Mouse (Mus musculus): ENCODE results near the gene Dgkq.

The Dgkq gene

DNA sequence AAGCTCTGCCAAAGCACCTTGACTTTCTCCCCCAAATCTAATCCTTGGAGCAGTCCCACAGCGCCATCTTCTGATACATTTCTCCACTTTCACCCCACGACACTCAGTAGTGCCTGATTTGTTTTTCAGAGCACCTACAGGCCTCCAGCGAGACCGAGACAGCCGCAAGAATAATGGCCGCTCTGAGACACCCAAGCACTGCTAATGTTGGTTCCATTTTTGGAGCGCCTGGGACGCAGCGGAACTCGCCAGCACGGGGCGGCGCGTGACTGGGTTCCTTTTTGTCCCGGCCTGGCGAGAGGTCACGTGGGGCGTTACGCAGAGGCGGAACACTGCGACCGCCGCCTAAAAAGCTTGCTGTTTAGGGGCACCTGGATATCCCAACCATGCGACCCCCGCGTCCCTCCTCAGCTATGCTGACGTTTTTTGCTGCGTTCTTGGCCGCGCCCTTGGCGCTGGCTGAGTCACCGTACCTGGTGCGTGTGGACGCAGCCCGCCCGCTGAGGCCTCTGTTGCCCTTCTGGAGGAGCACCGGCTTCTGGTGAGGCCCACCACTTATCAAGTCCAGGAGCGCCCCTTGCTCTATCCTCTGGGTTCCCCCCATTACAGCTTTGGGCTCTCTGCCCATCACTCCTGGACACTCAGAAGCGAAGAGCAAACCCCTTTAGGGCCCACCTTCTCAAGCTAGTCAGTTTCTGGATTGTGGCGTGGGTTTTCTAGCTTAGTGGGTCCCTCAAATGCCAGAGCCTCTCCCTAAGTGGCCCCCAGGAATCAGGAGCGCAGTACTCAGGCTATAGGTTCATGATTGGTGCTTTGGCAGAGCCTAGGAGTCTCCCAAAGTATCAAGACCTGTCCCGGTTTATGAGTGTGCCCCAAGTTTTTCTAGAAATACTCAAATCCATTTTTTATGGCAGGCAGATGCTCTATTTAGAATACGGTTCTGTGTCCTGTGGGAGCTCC, at the start of gene Dgkq:
TSS of gene Dgkq (minus strand) at position 696 of the 960 bp plus-strand sequence.
- peak; percentile 78 to 92 for DNase-seq (ENCODE audit: low spot score in 2 of 2)

DNA sequence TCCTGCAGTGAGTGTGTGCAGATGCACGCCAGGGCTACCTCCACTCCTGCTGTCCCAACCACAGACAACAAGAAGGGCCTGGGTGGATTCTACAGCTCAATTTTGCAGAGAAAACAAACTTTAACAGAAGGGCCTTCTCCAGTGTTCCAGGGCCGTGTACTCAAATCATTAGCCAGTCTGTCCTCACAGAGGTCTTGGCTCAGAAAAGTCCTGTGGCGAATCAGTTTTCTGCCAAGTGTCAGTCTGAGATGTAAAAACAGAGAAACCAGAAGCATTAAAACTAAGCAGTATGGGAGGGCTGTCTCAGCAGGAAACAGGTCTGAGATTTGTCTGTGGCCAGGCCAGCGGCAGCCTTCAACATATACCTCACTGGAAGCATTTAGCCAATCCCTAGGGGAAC, 48.6 kb upstream of the Dgkq start:
- DNase-seq (ENCODE audit: low spot score in 2 of 2) = no peak

DNA sequence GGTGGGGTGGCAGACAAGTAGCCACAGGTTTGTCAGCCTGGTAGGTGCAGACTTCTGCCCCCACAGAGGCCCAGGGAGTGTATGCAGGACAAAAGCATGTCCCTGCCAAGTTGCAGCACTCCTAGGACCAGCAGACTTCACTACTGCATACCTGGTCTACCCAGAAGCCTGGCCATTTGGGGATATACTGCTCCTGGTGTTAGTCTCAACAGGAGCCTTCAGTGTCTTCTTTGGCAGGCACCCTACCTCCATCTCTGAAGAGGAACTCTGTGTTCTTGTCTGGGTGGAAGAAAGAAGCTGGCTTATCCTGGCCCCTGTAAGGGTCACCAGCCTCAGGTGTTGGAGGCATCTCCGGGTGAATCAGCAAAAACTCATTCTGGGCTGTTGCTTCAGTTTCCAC, 46.5 kb upstream of the Dgkq start:
- no peak for DNase-seq (ENCODE audit: low spot score in 2 of 2)

DNA sequence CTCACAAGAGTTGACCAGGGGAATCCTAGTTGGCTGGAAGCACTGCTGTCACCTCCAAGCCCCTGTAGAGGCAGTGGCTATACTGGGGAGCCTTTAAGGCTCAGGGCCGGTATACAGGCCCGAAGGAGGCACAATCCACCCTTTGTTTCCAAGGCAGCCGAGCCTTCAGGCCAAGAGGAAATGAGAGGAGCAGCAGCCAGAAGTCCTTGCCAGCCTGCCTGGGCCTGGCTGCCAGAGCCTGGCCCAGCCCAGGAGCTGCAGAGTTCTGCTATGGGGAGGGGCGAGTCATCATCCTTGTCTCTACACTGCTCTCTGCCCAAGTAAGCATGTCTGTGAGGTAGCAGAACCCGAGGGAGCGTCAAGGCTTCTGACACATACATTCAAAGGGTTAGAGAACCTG, 44.7 kb upstream of the Dgkq start:
- no peak for DNase-seq (ENCODE audit: low spot score in 2 of 2)

DNA sequence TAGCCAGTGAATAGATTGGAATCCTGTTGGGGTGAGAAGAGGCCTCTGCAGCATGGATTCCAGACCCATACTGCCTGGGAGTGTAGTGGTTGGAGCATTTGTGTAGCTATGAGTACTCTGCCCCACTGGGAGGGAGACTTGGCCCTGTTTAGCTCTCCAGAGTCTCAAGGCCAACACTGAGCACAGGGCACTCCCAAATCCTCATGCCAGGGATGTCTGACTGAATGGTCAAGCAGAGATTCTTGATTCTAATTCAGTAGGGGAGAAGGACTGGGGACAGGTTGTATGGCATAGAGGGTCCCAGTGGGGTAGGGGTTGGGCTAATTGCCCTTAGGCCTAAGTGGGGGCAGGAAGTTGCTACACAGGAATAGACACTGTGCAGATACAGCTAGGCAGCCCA, 44.2 kb upstream of the Dgkq start:
- DNase-seq (ENCODE audit: low spot score in 2 of 2) = no peak

DNA sequence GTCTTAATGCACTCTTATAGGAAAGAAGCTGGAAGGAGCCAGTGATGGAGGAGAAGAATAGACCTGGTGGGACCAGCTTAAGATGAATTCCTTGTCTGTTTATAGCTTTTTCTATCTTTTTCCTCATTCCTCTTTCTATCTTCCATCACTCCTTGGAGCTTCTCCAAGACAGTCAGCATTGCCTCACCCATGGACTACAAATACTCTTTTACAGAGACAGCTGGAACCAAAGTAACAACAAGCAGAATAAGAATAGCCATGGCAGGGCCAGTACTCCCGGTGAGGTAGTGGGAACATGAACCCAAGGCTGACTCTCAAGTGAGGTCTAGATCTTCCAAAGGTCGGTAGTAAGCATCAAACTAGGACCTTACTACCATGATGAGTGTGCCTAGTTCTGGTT, 43.6 kb upstream of the Dgkq start:
- no peak for DNase-seq (ENCODE audit: low spot score in 2 of 2)

DNA sequence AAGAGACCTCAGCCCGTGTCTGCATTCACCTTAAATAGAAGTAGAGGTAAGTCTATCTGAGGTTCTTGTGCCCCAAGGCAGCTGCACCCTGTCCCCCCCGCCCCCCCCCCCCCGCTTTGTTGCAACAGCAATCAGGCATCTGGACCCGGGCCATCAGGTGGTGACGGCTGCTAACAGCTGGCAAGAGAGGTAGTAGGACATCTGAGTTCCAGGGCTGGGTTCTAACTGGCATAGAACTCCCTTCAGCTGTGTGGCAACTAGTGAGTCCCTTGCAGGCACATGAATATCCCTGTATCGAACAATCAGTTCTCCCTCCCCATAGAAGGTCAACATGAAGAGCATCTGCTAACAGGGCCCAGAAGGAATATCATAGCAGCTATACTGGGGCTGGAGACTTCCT, 42.5 kb upstream of the Dgkq start:
- no peak for DNase-seq (ENCODE audit: low spot score in 2 of 2)

DNA sequence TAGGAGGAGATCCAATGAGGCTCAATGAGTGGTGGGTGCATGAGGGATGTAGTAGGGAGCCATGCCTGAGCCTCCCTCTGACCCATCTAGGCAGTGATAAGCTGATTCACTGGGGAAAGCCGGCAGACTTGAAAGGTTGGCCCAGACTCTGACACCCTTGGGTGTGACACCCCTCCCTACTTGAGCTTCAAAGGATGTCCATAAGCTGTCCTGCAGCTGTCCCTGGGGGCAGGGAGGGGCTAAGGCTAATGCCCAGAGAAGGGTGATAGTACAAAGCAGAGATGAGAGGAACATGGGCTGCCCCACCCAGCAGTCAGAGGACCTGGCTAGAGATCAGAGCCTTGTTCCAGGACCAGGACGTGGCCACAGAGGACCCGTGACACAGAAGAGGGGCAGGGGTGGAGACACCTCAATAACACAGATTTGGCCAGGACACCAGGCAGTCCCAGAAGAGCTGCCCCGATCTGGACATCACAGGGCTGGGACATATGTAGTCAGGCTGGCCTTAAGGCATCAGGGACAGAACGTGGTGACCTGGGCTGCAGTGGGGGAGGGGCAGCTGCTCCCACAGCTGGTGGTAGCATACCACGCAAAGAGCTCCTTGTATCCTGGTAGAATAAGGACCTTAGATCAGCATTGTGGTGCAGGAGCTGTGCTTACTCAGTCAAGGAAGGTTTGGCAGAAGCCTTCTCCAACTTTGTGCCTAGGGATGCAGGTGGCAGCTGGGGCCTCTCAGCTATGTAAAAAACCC, 39.7 kb upstream of the Dgkq start:
- DNase-seq (ENCODE audit: low spot score in 2 of 2) = no peak

DNA sequence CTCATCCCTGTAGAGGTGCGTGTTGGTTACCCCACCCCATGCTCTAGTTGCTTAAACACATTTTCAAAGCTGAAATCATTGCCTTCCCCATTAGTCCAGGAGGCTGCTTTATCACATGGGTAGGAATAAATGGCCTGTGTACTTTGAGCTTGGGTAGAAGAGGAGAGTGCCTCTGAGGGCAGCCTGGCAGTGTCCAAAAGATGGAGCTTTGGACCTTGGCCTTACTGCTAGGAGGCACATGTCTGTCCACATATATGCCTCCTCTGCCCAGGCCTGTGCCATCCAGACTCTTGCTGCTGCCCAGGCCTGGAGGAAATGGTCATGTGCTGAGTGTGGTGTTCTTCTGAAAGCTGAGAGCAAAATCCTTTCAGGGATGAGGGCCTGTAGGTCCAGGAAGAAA, 38.9 kb upstream of the Dgkq start:
- DNase-seq (ENCODE audit: low spot score in 2 of 2) = no peak

DNA sequence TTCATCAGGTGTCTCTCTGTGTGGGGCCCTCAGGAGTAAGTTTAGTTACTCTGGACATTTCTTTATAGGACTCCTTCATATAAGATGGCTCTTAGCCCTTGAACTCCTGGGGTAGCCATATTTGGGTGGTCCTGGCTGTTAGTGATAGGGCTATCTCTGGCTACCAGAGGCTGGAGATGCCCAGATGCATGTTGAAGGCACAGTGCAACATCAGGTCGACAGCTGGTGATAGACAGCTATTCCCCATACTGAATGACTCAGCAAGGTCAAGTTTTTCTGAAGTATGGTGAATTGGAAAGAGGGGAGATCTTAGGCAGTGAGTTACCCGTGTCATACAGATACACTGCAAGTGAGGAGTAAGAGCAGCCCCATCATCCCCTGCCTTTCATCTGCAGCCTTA, 38.3 kb upstream of the Dgkq start:
- no peak for DNase-seq (ENCODE audit: low spot score in 2 of 2)

DNA sequence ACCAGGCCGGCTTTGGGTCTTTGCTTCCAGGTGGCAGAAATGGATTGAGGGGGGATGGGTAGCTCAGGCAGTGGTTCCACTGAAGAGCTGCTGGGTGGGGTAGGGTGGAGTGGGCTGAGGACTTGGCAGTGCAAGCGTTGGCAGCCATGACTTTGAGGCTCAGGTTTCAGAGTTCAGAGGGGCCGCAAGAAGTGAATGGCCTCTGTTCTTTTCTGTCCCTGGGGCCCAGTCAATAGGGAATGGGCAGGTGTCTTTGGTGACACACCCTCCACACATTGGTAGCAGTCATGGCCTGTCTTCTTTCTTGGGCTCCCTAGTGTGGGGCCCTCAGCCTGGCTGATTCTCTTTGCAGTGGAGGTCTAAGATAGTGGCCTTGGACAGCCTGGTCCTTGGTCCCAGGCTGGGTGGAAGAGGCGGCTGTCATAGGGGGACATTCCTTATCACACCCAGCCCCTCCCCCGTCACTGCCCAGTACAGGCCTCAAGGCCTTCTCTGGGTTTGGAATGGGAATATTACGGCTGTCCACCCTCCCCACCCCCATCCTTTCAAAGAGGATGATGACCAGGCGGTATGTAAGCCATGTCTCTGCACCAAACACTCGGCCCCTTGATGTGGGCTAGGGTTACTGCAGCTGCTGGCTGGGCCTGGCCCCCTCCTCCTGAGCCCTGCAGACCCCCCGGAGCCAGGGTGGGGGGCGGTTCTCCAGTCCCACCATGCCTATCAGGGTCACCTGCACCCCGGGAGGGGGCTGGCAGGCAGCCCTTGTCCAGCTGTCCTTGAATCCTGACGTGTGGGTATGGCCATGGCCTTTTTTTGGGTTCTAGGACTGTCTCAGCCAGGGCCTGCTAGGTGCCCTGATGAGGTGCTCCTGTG, 34.5 kb upstream of the Dgkq start:
- no peak for DNase-seq (ENCODE audit: low spot score in 2 of 2)

DNA sequence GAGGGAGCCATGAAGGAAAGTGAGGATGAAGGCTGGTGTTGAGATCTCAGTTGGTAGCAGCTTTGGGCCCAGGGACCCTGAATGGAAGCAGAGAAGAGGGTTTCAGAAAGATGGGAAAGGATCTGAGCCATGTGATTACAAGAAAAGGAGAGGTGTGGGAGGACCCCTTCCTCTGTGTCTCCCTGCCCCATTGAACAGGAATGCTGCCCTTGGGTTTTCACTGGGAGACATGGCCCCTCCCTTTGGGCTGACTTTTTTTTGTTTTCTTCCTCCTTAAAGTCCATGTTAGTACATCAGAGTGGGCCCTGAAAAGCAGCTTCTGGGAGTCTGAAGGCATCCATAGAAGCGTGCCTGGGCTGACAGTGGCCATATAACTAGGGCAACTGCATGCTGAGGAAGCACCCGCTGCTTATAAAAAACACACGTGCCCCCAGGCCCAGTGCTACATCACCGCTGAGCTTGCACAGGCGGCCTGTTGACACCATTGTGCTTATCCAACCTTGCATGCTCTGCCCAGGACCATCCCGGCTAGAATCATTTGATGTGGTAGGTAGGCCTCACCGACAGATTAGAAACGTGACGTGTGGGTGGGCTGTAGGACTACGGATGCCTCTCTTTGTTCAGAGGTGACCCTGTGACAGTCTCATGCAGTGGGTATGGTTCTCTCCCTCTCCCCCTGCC, 32.0 kb upstream of the Dgkq start:
- no peak for DNase-seq (ENCODE audit: low spot score in 2 of 2)

DNA sequence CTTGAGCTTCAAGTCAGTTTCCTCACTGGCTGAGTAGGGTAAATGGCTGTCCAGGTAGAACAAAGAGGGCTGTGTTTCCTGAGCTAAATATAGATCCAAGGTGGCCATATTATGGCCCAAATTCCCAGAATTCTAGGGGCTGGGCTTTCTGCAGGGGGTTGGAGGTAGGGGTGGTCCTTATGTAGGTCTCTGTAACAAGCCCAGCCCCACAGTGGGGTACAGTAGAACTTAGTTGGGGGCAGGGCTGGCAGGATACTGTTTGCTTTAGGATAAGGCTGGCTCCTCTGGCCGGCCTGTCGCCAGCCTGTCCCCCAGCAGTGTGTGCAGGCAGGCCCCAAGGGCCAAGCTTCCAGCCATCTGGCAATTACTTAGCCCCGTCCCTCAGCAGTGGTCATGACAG, 30.9 kb upstream of the Dgkq start:
- DNase-seq (ENCODE audit: low spot score in 2 of 2) = no peak

DNA sequence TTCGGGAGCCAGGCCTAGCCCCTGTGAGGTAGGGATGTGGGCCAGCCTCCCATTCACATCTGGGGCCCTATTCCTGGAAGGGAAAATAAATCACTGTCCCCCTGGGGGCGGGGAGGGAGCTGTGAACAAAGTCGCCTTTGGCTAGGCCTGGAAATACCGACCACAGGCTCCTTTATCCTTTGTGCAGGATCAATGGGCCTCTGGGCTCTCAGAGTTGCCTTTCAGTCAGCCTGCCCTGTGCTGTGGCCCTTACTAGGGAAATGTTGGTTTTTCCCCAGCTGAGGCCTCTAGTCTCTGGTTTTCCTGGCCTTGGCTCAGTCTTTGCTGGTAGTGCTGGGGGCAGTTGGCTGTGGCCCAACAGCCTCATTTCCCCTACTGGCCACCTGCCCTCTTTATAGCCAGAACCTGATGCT, 27.9 kb upstream of the Dgkq start:
- DNase-seq (ENCODE audit: low spot score in 2 of 2) = no peak

DNA sequence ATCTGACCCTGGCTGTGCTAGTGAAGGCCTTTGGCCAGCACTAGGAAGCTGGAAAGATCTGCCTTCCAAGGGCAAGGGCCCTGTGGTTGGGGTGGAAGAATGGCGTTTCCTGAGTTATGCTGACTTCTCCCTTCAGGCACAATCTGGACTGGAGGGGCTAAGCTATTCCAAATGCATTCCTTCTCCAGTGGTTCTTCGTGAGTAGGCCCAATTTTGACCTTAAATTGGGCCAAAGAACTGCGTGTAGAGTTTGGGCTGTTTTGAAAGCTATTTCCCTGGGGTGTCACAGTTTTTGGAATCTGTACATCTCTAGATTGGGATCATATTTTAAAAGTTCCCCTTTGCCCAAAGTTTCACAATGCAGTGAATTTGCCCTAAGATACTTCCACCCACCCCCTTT, 27.1 kb upstream of the Dgkq start:
- DNase-seq (ENCODE audit: low spot score in 2 of 2) = no peak

DNA sequence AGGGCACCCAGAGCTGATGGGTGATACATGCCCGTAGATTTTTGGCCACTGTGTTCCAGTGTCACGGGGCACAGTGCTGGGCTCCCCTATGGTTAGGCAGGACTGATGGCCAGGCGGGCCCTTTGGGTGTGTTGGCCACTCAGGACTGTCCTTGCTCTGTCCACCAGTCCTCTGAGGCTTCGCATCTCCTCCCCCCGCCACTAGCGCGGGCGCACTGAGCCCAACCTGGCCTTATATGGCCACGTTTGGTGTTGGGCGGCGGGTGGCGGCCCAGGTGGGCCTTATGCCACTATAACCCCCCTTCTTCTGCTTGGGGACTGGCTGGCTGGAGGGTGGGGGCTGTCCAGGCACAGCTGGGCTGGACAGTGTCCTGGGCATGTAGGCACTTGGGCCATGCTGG, 26.4 kb upstream of the Dgkq start:
- DNase-seq (ENCODE audit: low spot score in 2 of 2) = no peak

DNA sequence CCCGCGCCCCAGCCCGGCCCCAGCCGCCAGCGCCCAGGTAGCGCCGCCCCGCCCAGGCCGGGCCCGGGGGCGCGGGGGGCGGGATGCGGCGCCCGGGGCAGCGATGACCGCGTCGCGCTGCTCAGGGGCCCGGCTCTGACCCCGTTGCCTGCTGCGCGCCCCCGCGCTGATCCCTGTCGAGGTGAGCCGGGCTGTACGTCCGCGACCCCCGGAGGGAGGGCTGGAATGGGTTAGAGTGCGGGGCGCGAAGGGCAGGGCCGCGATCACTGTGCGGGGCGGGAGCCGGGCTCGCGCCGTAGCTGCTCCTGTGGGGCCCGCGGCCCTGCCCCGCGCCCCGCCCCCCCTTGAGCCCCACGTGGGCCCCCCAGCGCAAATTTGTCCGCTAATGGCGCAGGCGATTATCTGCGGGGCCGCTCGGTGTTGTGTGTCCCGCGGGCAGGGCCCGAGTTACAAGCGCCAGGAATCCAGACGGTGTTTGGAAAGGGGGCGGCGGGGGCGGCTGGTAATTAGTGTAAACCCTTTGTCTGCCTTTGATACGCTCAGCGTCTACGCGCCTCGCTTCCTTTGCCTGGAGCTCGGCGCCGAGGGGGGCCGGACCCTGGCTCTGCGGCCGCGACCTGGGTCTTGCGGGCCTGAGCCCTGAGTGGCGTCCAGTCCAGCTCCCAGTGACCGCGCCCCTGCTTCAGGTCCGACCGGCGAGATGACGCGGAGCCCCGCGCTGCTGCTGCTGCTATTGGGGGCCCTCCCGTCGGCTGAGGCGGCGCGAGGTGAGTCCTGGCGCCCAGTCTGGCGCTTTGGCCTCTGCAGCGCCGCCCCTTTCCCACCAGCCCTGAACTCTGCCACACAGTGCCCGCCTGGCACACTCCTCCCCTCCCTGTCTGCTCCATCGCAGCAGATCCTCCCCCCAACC, 25.1 kb upstream of the Dgkq start:
- DNase-seq (ENCODE audit: low spot score in 2 of 2) = peak; percentile 16 to 22

DNA sequence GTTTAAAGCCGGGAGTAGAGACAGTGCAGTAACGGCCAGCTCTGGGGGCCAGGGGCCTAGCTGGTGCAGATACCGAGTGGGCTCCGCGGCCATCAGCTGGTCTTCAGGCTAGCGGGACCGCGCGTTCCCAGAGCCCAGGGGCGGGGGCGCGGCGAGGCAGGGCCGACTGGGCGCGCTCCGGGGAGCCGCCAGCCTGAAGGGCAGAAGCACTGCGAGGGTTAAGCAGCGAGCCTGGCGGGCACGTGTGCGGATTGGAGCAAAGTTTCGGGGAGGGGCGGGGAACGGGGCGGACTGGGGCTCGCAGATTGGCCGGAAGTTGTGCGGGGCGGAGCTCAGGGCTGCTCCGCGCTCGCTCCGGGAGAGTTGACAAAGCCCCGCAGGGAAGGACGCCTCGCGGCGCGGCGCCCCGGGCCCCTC, 24.4 kb upstream of the Dgkq start:
- peak; percentile 60 to 79 for DNase-seq (ENCODE audit: low spot score in 2 of 2)

DNA sequence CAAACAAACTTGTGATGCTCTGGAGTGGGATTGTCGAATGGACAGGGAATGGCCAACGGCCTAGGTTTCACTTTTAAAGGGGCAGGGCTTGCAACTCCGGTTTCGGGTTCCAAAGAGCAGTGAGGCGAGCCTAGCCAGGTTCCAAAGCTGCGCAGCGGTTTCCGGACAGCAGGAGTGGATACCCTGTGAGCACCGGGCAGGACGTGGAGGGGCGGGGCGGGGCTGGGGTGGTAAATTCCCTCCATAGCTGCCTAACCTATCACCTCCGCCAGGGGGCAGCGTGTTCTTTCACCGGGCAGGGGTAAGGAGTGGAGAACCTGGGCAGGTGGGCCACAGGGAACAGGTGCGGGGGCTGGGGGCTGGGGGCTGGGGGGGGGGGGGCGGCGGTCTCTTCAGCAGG, 22.8 kb upstream of the Dgkq start, which contains the start of gene Fgfrl1:
TSS of gene Fgfrl1 (plus strand) at position 112 of the 400 bp plus-strand sequence.
- peak; percentile 55 to 72 for DNase-seq (ENCODE audit: low spot score in 2 of 2)

DNA sequence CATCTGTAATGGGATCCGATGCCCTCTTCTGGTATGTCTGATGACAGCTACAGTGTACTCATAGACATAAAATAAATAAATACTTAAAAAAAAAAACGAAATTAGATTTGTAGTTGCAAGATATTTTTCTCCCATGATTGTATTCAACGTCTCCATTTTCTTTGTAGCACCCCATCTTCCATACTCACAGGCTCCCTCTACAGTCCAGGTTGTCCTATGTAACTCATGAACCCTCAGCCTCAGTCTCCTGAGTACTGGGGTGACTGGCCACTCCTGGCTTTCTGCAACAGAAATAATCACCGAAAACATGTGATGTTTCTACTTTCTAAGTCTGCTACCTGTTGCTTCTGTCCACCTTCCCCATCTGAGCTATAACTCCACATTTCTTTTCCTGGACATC, 21.7 kb upstream of the Dgkq start:
- no peak for DNase-seq (ENCODE audit: low spot score in 2 of 2)
